Mouse (Mus musculus) forebrain, postnatal 0 days (tissue): ENCODE measurements around the gene Akap2. TPM values are rescaled to one million over a fixed set of nuclear protein-coding genes. Genes with fewer than 3 reads are reported as not detected.

ENCODE experiments used
- ATAC-seq: fragments of 200-750 bp; cut with Nextera tagmentation; 2 replicates; pipeline ENCODE4 v1.8.0; 2017; ENCODE audit warnings: mild to moderate bottlenecking, moderate library complexity
- DNase-seq: peaks from one replicate; pipeline ENCODE4 v3.0.0-alpha.2; 2015
- H3K27ac ChIP-seq: fragments of 300-500 bp; sonication (generic); 2 replicates; pipeline ENCODE4 v1.5.1; 2014; ENCODE audit warnings: low read depth, mild to moderate bottlenecking, antibody characterized with exemption, low read length, moderate library complexity, mixed read lengths
- H3K27me3 ChIP-seq: fragments of 300-500 bp; sonication (generic); 2 replicates; pipeline ENCODE4 v1.6.1; 2014; ENCODE audit warnings: mild to moderate bottlenecking, low read length, mixed read lengths; ENCODE audit not compliant: insufficient read depth
- H3K36me3 ChIP-seq: fragments of 300-500 bp; sonication (generic); 2 replicates; pipeline ENCODE4 v1.6.1; 2014; ENCODE audit warnings: mild to moderate bottlenecking, moderate library complexity; ENCODE audit not compliant: insufficient read depth
- H3K4me1 ChIP-seq: fragments of 300-500 bp; sonication (generic); 2 replicates; pipeline ENCODE4 v1.6.1; 2014; ENCODE audit warnings: antibody characterized with exemption; ENCODE audit not compliant: insufficient read depth
- H3K4me2 ChIP-seq: fragments of 300-500 bp; sonication (generic); 2 replicates; pipeline ENCODE4 v1.6.1; 2014; ENCODE audit warnings: low read depth, mild to moderate bottlenecking, moderate library complexity
- H3K4me3 ChIP-seq: fragments of 300-500 bp; sonication (generic); 2 replicates; pipeline ENCODE4 v1.5.1; 2014; ENCODE audit warnings: low read depth, low read length, mixed read lengths
- H3K9ac ChIP-seq: fragments of 300-500 bp; sonication (generic); 2 replicates; pipeline ENCODE4 v1.6.1; 2014; ENCODE audit warnings: mild to moderate bottlenecking
- H3K9me3 ChIP-seq: fragments of 300-500 bp; sonication (generic); 2 replicates; pipeline ENCODE4 v1.6.1; 2016; ENCODE audit warnings: low read length
- CTCF ChIP-seq: sonication (generic); IDR thresholded peaks from 2 replicates; pipeline ENCODE4 v1.5.1; 2016; ENCODE audit warnings: antibody characterized with exemption, control low read depth, low read depth
- WGBS: fragments of 180-500 bp; shearing (Covaris S2); extraction: QIAGEN DNeasy Blood & Tissue Kit; methylation state at CpG from one replicate; pipeline ENCODE4 v1.1.7; 2014; 5-methylcytosine and 5-hydroxymethylcytosine counted together
- polyA plus RNA-seq: library from polyadenylated mRNA; unstranded; fragments of >200 nt; fragmentation: Nextera tagmentation; extraction: Ambion mirVana; gene quantifications from 2 replicates; pipeline ENCODE4 v1.2.1, GENCODE M21; 2015
- total RNA-seq: library from RNA; depleted of rRNA; stranded (reverse); fragments of >200 nt; gene quantifications from 2 replicates; pipeline ENCODE4 v1.2.3, GENCODE M21; 2014

Akap2 gene
- total and polyA plus RNA-seq, 2 experiments from 2014 or later, result 7.0 to 15.0 TPM

GRCm38 (mm10) chr4:57845541-57846210, 128.2 kb downstream of the Akap2 start:
- Histone ChIP-seq H3K9ac (no peak overlapping the region), H3K27ac (0 out of 2 replicates have a peak overlapping the region, but pooled peaks have one; percentile 54), H3K4me2 (peak overlapping the region; percentile 27), H3K9me3 (no peaks in the 10 kb centered on the region), H3K4me1 (no peaks in the 10 kb centered on the region), H3K4me3 (peak overlapping the region; percentile 16), H3K27me3 (no peaks in the 10 kb centered on the region), H3K36me3 (no peaks in the 10 kb centered on the region)
- DNase-seq (no peak), ATAC-seq (peak; percentile 25; the same call in 1 of the 2 replicates)
- 29% methylated on average over 12 of the region's 12 CpGs for WGBS
- no peak for TF ChIP-seq CTCF

- Histone ChIP-seq H3K4me2 (no peak overlapping the region; the same call in none of the 2 replicates), H3K27me3 (no peaks in the 10 kb centered on the region), H3K4me3 (no peak overlapping the region), H3K9me3 (no peaks in the 10 kb centered on the region), H3K9ac (no peak overlapping the region), H3K27ac (0 out of 2 replicates have a peak overlapping the region, but pooled peaks have one; percentile 54), H3K4me1 (no peaks in the 10 kb centered on the region), H3K36me3 (no peaks in the 10 kb centered on the region)
- DNase-seq (no peak), ATAC-seq (no peak; the same call in 1 of the 2 replicates)
- TF ChIP-seq CTCF, result no peak
- 56% methylated on average over 12 of the region's 12 CpGs for WGBS
Observed at GRCm38 (mm10) chr4:57846381-57846990, 129.0 kb downstream of the Akap2 start.

GRCm38 (mm10) chr4:57846991-57847422, 129.6 kb downstream of the Akap2 start:
- no peak for DNase-seq
- no peak overlapping the region for H3K9ac ChIP-seq
- no peak overlapping the region for H3K4me3 ChIP-seq
- no peaks in the 10 kb centered on the region for H3K27me3 ChIP-seq
- no peak overlapping the region for H3K4me2 ChIP-seq
- no peak for TF ChIP-seq CTCF
- peak; percentile 19 for ATAC-seq
- no peaks in the 10 kb centered on the region for H3K4me1 ChIP-seq
- 37% methylated on average over 8 of the region's 8 CpGs for WGBS
- H3K9me3 ChIP-seq, result no peaks in the 10 kb centered on the region
- 0 out of 2 replicates have a peak overlapping the region, but pooled peaks have one; percentile 54 for H3K27ac ChIP-seq
- H3K36me3 ChIP-seq, result no peaks in the 10 kb centered on the region

DNA sequence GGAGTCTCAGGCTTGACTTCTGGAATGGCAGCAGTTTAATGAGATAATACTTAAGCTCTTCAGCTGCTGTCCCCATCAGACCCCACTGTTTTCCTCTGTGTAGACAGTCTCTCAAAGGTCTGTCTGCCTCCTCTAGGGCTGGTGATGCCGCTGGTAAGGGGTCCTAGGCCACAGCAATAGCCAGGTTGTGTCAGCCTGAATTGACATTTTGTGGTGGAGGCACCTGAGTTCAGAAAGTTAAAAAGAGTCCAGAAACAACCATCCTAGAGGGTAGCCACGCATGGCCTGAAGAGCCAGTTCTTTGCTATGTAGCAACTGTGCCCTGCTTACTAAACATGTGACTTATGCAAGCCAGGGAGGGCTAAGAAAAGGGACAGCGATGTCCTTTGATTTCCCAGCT, 130.2 kb downstream of the Akap2 start:
- Histone ChIP-seq H3K4me1 (no peaks in the 10 kb centered on the region), H3K9ac (no peak overlapping the region), H3K4me2 (no peak overlapping the region), H3K27me3 (no peaks in the 10 kb centered on the region), H3K27ac (no peak overlapping the region), H3K9me3 (no peaks in the 10 kb centered on the region), H3K36me3 (no peaks in the 10 kb centered on the region), H3K4me3 (no peak overlapping the region)
- ATAC-seq (no peak), DNase-seq (no peak)
- TF ChIP-seq CTCF, result no peak
- WGBS, result 86% methylated on average over 3 of the region's 3 CpGs

GRCm38 (mm10) chr4:57849465-57849864, 132.0 kb downstream of the Akap2 start:
- no peaks in the 10 kb centered on the region for H3K9me3 ChIP-seq
- no peak for DNase-seq
- H3K36me3 ChIP-seq, result no peaks in the 10 kb centered on the region
- H3K4me2 ChIP-seq, result no peak overlapping the region
- H3K27me3 ChIP-seq, result no peaks in the 10 kb centered on the region
- no peaks in the 10 kb centered on the region for H3K4me1 ChIP-seq
- no peak for ATAC-seq
- WGBS, result 84% methylated on average over 6 of the region's 6 CpGs
- no peak overlapping the region for H3K9ac ChIP-seq
- no peak for TF ChIP-seq CTCF
- H3K4me3 ChIP-seq, result no peak overlapping the region
- H3K27ac ChIP-seq, result no peak overlapping the region

- WGBS, result 83% methylated on average over 1 of the region's 1 CpGs
- Histone ChIP-seq H3K4me3 (no peak overlapping the region), H3K36me3 (peaks cover 11% of the 10 kb centered on the region; the same call in 1 of the 2 replicates), H3K9me3 (no peaks in the 10 kb centered on the region), H3K4me2 (no peak overlapping the region), H3K27ac (no peak overlapping the region), H3K9ac (no peak overlapping the region), H3K4me1 (no peaks in the 10 kb centered on the region), H3K27me3 (no peaks in the 10 kb centered on the region)
- DNase-seq (no peak), ATAC-seq (no peak)
- TF ChIP-seq CTCF, result no peak
Observed at GRCm38 (mm10) chr4:57851731-57852130, 134.3 kb downstream of the Akap2 start.

GRCm38 (mm10) chr4:57852461-57853040, 135.1 kb downstream of the Akap2 start:
- Histone ChIP-seq H3K9me3 (no peaks in the 10 kb centered on the region), H3K27ac (no peak overlapping the region), H3K36me3 (peaks cover 18% of the 10 kb centered on the region), H3K4me1 (no peaks in the 10 kb centered on the region), H3K27me3 (no peaks in the 10 kb centered on the region), H3K4me2 (no peak overlapping the region), H3K4me3 (no peak overlapping the region), H3K9ac (no peak overlapping the region)
- no peak for ATAC-seq
- 28% methylated on average over 9 of the region's 9 CpGs for WGBS
- TF ChIP-seq CTCF, result no peak
- no peak for DNase-seq
